Mouse (Mus musculus) erythroblast, embryonic 14.5 days (primary cell): ENCODE results near the gene Fat3. TPM values are rescaled to one million over a fixed set of nuclear protein-coding genes. Genes with fewer than 3 reads are reported as not detected.

Experiments used
- H3K27me3 ChIP-seq: 2 replicates; pipeline ENCODE4 v1.6.1; 2012; ENCODE audit warnings: inconsistent platforms; ENCODE audit not compliant: control insufficient read depth
- H3K36me3 ChIP-seq: 2 replicates; pipeline ENCODE4 v1.6.1; 2012; ENCODE audit warnings: mild to moderate bottlenecking, inconsistent platforms; ENCODE audit not compliant: control insufficient read depth
- H3K4me1 ChIP-seq: 2 replicates; pipeline ENCODE4 v1.6.1; 2012; ENCODE audit warnings: inconsistent platforms; ENCODE audit not compliant: control insufficient read depth
- H3K4me3 ChIP-seq: replicated peaks from 2 replicates; pipeline ENCODE3; 2012; ENCODE audit warnings: moderate library complexity, mild to moderate bottlenecking, inconsistent platforms
- H3K9me3 ChIP-seq: 2 replicates; pipeline ENCODE4 v1.6.1; 2012; ENCODE audit warnings: low read length, inconsistent platforms, mixed read lengths; ENCODE audit not compliant: control insufficient read depth
- GATA1 ChIP-seq: IDR thresholded peaks from 2 replicates; pipeline ENCODE4 v1.6.1; 2012; ENCODE audit warnings: low read length, inconsistent platforms, mixed read lengths
- TAL1 ChIP-seq: IDR thresholded peaks from 3 replicates; pipeline ENCODE4 v1.6.1; 2012; ENCODE audit warnings: low read length, inconsistent platforms, mixed read lengths
- polyA plus RNA-seq: library from polyadenylated mRNA; stranded (reverse); fragments of >175 nt; gene quantifications from 2 replicates; pipeline ENCODE4 v1.2.3, GENCODE M21; 2012

The Fat3 gene
- polyA plus RNA-seq, 1 experiment, result 0.03 TPM

DNA sequence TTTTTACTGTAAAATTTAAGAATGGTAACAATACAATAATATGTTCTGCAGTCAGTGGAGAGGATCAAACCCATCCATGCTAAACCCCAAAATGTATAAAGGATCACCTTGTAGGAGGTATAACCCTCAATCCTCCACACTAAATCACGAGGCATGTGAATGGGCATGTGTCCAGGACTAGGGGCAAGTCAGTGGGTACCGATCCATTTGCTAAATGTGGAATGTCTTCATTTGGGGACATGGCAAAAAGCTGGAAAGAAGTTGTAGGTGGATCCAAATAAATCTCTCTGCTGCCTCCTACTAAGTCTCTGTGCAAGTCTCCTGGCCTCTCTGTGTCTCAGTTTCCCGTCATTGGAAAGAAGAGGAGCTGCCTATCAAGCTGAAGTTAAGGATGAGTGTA lies 39.6 kb downstream of the Fat3 start:
- Histone ChIP-seq H3K4me1 (no peaks in the 10 kb centered on the region), H3K36me3 (no peaks in the 10 kb centered on the region), H3K9me3 (no peaks in the 10 kb centered on the region), H3K27me3 (no peaks in the 10 kb centered on the region), H3K4me3 (no peak overlapping the region)
- TF ChIP-seq GATA1, result no peak
- TF ChIP-seq TAL1, result no peak

DNA sequence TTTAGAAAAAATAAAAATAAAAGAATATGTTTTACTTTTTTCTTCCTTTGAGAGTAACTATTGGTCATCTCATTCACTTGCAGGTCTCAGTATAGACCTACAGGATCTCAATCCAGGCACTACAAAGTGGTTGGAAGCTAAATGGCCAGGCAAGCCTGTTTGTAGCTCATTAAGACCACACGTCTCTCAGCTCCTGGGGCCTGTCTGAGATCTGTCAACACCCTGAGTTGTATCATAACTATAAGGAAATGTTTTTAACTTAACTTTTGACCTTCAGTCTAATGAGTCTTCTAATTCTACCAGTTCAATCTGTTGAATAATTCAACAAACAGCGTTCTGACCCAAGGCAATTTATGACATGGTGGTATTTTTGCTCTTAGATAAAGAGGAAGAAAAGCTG lies 40.5 kb downstream of the Fat3 start:
- TF ChIP-seq TAL1, result no peak
- TF ChIP-seq GATA1, result no peak
- no peaks in the 10 kb centered on the region for H3K4me1 ChIP-seq

DNA sequence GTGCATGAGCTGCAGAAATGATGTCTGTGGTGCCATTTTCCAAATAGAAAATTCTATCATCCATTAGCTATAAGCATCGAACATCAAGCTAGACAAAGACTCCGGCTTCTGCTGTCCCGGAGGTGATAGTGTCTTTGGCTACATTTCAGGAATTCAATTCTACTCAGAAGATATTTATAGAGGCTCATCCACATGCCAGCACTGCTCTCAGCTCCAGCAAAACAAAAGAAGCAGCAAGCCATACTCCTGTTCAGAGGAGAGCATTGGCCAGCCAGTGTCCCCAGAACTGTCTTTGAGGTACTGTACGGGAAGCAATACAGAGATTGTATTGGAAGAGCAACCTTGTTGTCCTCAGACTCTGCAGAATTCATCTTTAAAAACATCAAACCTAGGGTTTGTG lies 59.2 kb downstream of the Fat3 start:
- Histone ChIP-seq H3K4me3 (no peak overlapping the region), H3K9me3 (no peaks in the 10 kb centered on the region)

More for the DNA sequence above, 40.5 kb downstream of the Fat3 start:
- Histone ChIP-seq H3K36me3 (no peaks in the 10 kb centered on the region), H3K9me3 (no peaks in the 10 kb centered on the region), H3K4me3 (no peak overlapping the region), H3K27me3 (no peaks in the 10 kb centered on the region)

DNA sequence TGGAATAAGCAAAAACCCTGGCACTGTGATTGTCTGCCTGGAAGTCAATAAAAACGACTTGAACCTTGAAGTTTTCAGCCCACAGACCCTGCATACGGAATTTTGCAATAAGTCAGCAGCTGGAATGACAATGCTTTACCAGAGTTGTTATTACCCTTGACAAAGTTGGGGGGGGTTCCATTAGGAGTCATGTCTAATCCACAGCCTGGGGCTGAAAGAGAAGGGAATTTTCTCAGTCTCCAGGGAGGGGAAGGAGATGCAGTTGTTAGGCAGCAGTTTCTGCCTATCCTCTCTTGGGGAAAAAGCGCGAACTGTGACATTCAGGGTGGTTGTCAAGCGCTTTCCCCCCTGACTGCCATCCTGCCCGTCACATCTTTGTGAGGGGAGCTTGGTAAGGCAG lies 60.4 kb downstream of the Fat3 start:
- Histone ChIP-seq H3K36me3 (no peaks in the 10 kb centered on the region), H3K27me3 (no peaks in the 10 kb centered on the region), H3K4me3 (no peak overlapping the region), H3K4me1 (no peaks in the 10 kb centered on the region), H3K9me3 (no peaks in the 10 kb centered on the region)
- TF ChIP-seq GATA1, result no peak
- TF ChIP-seq TAL1, result no peak

More for the DNA sequence above, 59.2 kb downstream of the Fat3 start:
- Histone ChIP-seq H3K36me3 (no peaks in the 10 kb centered on the region), H3K4me1 (no peaks in the 10 kb centered on the region), H3K27me3 (no peaks in the 10 kb centered on the region)
- no peak for TF ChIP-seq TAL1
- TF ChIP-seq GATA1, result no peak

DNA sequence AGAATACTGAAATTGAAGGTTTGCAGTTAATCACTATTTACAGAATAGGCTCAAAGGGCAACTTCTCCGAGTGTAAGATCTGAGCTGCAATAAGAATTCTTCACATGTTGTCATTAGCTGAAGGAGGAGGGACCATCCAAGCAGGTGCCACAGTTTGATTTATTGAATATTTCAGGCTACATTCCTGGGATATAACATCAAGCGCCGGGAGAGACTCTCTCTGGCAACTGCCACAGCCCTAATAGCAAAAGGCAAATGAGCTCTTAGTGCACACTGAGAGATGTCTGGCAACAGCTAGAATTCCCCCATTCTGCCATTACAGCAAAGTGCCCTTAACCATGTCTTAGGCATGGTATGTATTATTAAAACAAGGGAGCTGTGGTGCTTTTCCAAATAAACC lies 61.1 kb downstream of the Fat3 start:
- H3K27me3 ChIP-seq, result no peaks in the 10 kb centered on the region
- H3K9me3 ChIP-seq, result no peaks in the 10 kb centered on the region
- no peaks in the 10 kb centered on the region for H3K36me3 ChIP-seq
- TF ChIP-seq GATA1, result no peak
- no peak for TF ChIP-seq TAL1
- no peak overlapping the region for H3K4me3 ChIP-seq
- H3K4me1 ChIP-seq, result no peaks in the 10 kb centered on the region

DNA sequence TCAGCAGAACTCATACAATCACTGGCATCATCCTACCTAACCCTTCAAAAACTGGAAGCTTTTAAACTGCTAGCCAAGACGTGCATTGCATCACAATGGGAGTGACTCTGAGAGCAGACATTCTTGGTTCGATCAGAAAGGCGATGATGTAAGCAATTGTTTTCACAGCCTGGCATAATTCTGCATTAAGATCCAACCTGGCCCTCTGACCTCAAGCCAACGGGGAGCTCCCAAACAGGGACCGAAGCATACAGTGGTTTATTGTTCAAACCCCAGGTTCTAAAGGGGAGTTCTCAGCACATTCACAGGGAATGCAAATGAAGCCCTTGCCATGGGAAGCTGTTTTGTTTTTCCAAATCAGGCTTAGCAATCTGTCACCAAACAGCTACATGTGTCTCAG lies 63.3 kb downstream of the Fat3 start:
- H3K36me3 ChIP-seq, result no peaks in the 10 kb centered on the region
- H3K4me1 ChIP-seq, result no peaks in the 10 kb centered on the region
- TF ChIP-seq GATA1 (no peak), TAL1 (no peak)
- H3K27me3 ChIP-seq, result no peaks in the 10 kb centered on the region
- no peaks in the 10 kb centered on the region for H3K9me3 ChIP-seq
- no peak overlapping the region for H3K4me3 ChIP-seq

DNA sequence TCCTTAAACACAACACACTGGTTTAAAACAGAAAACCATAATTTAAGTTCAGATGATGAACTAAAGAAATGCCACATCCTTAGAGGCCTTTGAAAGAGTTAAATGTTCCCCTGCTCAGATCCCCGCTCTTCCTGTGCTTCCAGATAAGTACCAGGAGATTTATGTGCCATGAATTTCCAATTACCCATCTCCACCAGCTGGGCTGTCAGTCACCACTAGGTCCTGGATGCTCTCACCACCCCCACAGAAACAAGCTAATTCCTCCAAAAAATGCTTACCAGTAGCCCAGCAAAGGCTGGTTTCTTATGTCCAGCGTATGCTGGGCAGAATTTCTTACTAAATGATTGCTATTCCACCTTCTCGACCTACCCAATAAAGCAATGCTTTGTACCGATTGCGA lies 72.5 kb downstream of the Fat3 start:
- Histone ChIP-seq H3K9me3 (no peaks in the 10 kb centered on the region), H3K4me3 (no peak overlapping the region), H3K27me3 (no peaks in the 10 kb centered on the region), H3K36me3 (no peaks in the 10 kb centered on the region), H3K4me1 (no peaks in the 10 kb centered on the region)
- no peak for TF ChIP-seq GATA1

DNA sequence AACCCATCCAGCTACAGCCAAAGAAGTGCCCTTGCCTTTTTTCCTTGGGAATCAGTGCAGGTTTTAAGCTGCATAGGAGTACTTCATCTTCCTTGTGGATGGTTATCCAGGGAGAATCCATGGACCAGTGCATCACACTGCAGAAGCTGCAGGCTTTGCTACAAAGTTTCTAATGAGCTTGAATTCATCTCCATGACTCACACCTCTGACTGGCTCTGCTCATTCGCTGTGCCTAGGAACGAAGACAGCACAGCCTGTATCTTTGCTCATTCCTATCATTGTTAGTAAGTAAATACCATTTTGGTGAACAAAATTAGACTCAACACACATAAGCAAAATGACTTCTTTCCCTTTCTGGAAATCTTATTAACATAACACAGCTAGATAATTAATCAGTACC lies 78.4 kb downstream of the Fat3 start:
- H3K36me3 ChIP-seq, result no peaks in the 10 kb centered on the region
- H3K27me3 ChIP-seq, result no peaks in the 10 kb centered on the region
- H3K4me3 ChIP-seq, result no peak overlapping the region
- H3K4me1 ChIP-seq, result no peaks in the 10 kb centered on the region
- H3K9me3 ChIP-seq, result no peaks in the 10 kb centered on the region
- TF ChIP-seq GATA1 (no peak), TAL1 (no peak)

DNA sequence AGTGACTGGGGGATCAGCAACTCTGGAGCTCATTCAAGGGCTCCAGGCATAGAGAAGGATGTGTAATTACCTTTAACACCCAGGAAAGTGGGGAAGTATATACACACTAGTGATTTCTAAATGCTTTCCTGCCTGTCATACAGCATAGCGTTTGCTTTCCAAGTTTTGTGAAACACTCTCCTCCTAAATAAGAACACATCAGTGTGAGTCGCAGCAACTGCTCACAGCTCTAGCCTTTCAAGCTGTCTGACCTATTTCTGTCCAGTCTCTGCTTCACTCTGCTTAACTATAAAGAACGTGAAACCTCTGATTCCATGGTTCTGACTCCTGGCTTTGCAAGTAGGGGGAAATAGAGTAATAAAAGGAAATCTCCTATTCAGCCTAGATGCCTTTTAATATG lies 98.3 kb downstream of the Fat3 start:
- Histone ChIP-seq H3K4me3 (no peak overlapping the region), H3K36me3 (no peaks in the 10 kb centered on the region), H3K9me3 (no peaks in the 10 kb centered on the region), H3K4me1 (no peaks in the 10 kb centered on the region), H3K27me3 (no peaks in the 10 kb centered on the region)
- TF ChIP-seq GATA1 (no peak), TAL1 (no peak)

DNA sequence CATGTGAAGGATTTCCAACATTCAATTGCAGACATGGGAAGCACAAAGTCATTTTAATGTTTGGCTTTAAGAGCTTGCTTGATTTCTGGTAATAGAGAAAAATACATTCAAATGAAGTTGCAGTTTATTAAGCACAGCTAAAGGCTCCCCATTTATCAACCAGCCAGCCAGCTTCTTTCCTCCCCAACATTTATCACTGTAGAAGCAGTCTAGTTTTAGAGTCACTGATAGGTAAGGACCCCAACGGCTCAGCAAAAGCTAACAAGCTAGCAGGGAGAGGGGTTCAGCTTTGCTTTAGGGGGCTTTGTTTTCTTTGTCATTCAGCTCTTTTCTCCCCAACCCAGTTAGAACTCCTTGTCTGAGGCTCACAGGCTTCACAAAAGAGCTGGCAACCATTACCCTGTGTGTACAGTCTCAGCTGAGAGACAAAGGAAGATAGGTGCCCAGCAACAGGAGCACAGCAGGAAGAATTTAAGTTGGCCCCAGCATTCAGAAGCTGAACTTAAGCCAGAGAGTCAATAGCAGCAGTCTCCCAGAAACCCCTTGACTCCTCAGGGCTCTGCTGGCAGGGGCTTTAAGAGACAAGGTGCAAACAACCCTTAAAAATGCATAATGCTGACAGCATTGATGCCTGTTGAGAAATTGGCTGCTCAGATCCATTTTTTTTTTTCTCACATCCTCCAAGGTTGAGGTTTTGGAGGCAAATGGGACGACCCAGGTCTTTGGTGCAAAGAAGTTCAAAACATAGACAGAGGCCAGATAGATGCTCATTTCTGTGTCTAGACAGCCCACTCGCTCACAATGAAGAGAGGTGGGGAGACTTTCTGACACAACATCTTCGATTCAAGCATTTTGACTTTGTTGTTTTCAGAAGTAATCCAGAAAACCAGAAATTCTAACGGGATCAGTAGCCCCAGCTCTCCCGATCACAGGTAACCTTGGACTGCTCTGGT lies 102.1 kb downstream of the Fat3 start:
- Histone ChIP-seq H3K4me1 (no peaks in the 10 kb centered on the region), H3K4me3 (no peak overlapping the region), H3K27me3 (no peaks in the 10 kb centered on the region), H3K9me3 (no peaks in the 10 kb centered on the region), H3K36me3 (no peaks in the 10 kb centered on the region)
- TF ChIP-seq TAL1, result no peak
- TF ChIP-seq GATA1, result no peak
